Mouse (Mus musculus): ENCODE measurements at regions not wholly inside any gene's neighbourhood (a gene's known extent, or its start where the extent isn't known, plus 50 kb on each side); places are given as distances from the start of the nearest gene placed in this dataset.

DNA sequence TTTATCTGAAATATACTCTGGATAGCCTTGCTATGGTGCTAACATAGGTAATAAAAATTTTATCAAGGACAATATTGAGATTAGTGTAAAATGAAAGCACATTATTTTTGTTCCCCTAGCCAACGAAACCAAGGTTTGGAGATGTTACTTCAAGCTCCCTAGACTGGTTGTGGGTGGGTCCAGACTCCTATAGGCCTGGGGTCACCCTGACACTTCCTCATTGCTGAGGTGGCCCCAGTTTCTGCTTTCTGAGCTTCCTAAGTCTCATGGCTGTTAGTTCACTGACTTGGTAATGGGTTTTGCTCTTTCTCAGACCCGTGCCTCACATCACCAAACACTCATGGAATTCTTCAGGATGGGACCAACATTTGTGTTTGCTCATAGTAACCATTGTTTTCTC lies 49.9 kb upstream of the Dkk2 start:
- TF ChIP-seq CTCF (IDR thresholded peaks at IDR 0.05; ENCODE audit: extremely low read depth, insufficient read depth, low read length) (no peak), POLR2A (IDR thresholded peaks at IDR 0.05; ENCODE audit: extremely low read depth, insufficient read depth, low read length) (no peak)
